Mouse (Mus musculus): ENCODE results near the gene Olfr986. TPM values are rescaled to one million over a fixed set of nuclear protein-coding genes. Genes with fewer than 3 reads are reported as not detected.
A peak's percentile ranks its signal among the peaks of the same experiment; 100 is the strongest.
"Not testable (repeated sequence)": the region's sequence is repeated elsewhere in the genome, so short reads cannot be mapped to it uniquely, and the experiment has no call there.

Olfr986 gene
- total RNA-seq (2021), result not detected
- long read RNA-seq, experiment 1, result 0 reads
- long read RNA-seq, experiment 2, result 0 reads

DNA sequence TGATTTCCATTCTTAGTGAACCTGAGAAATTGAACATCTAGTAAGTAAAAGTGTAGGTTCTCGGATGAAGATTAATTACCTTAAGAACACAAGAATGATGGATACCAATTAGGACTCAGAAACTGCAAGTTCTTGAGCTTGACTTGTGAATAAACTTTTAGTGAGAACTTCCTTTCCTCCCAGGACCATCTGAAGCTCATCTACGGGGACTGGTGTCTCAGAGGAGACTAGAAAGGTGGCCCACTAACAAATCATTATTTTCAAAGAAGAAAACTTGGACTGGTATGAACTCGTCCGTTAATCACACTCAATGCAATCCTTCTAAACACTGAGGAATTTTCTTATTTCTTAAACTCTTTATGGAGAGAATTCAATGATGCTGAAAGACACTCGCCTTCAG lies at the start of gene Olfr986:
TSS of gene Olfr986 (plus strand) at position 301 of the 400 bp plus-strand sequence.
- DNase-seq (ENCODE audit: low spot score in 2 of 2), result no peak

DNA sequence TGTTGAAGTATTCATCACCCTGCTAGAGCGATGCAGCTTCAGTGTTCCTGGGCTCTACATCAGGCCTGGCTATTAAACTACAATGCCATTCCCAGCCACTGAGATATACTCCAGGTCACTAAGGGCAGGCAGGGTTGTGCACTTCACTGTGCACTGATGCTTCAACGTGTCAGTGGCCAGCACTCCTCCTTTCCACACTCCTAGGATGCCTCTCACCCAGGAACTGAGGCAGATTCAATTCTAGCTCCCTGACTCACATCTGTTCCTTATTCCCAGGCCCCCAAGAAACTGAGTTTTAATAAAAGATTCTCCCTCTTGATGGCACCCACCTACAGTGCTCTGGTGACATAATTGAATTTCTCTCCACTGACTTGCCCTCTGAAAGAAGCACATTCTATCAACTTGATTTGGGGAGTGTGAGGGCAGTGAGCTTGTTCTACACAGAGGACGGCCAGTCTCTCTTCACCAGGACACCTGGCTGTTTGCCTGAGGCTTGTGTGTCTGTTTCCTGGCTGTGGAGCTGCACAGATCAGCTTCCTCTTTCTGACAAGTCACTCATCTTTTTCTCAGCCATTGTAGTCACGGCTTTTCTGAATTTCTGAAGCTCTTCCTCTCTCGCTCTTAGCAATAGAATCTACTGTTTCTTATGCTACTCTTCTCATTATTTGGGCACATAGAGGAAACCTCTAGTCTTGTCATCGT lies 43.6 kb upstream of the Olfr986 start:
- DNase-seq (ENCODE audit: low spot score in 2 of 2), result no peak

DNA sequence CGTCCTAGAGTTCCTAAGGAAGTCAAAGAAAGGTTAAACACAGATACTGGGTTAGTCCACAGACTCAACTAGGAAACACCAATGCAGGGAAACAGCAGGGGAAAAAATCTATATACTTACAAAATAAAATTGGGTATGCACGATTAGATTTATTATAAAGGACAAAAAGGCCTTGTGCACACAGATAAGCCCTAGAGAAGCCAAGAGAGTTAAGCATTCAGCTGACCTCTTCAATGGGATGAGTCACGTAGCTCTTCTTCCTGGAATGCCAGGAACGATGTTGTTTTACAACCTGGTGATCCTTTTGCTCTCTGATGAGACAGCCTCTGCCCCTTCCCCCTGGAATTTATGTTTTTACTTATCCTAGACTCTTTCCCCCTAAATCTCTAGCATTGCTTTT lies 41.2 kb upstream of the Olfr986 start:
- no peak for DNase-seq (ENCODE audit: low spot score in 2 of 2)

DNA sequence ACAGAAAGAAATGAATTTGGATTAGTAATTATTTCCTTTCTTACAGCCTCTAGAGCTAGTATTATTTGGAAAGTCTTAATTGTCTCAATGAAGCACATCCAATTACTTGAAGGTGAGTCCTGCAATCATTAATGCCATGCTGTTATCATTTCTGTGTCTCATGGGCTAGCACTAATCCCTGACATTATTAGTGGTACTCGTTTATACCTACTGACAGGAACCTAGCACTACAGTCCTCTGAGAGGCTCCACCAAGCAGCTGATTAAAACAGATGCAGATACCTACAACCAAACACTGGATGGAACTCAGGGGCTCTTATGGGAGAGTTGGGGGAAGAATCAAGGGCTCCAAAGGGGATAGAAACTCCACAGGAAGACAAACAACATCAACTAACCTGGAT lies 39.2 kb upstream of the Olfr986 start:
- DNase-seq (ENCODE audit: low spot score in 2 of 2), result no peak

DNA sequence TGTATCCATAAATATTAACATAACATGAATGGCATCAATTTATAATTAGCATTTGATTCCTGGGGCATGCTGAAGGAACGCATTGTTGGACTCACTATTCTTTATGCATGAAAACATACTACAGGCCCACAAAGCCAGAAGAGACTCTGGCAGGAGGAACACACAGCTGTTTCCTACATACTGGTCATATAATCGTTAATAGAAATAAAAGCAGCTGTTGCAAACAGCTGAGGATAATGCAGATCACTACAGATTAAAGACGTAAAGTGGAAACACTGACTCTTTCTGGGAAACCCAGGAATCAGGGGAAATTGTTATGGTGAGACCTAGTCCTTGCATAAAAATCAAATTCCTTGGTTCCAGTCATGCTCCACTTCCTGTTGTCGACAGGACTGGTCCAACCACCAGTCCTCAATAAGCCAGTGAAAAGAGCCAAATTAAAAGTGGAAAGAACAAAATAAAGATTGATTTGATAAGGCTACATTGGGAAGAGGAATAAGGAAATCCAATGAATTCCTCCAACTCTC lies 25.5 kb upstream of the Olfr986 start:
- no peak for DNase-seq (ENCODE audit: low spot score in 2 of 2)

DNA sequence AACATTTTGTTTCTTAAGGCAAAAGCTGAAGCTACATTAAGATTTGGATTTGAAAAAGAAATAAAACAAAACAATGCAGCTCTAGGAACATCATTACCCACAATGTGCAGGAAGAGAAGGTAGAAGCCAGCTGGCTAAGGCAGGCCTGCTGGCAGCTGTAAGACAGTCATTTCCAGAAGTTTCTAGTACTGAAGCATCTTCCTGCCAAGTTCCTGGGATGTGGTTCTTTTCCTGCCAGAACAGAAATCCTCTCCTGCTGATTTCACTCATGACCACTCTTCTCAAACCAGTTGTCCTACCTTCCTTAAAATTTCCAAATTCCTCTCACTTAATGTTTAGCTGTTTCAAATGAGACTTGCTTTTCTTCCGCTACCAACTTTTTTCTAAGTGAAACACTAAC lies 14.3 kb upstream of the Olfr986 start:
- DNase-seq (ENCODE audit: low spot score in 2 of 2), result no peak

DNA sequence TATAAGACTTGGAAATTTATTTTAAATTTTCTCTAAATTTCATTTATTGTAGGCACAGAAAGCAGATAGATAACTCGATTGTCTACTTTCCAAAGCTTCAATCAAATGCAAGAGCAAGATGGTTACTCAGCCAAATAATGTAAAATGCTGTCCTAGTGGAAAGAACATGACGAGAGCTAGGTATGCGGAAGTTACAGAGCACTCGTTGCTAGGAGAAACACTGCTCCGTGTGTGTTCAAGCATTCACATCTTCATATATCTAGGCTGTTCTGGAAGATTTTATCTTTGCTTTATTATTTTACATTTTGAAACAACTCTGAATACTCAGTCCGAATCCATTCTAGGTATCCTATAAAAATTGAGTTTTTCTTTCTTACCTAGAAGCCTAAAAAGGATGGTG lies 3.7 kb upstream of the Olfr986 start:
- DNase-seq (ENCODE audit: low spot score in 2 of 2), result no peak

DNA sequence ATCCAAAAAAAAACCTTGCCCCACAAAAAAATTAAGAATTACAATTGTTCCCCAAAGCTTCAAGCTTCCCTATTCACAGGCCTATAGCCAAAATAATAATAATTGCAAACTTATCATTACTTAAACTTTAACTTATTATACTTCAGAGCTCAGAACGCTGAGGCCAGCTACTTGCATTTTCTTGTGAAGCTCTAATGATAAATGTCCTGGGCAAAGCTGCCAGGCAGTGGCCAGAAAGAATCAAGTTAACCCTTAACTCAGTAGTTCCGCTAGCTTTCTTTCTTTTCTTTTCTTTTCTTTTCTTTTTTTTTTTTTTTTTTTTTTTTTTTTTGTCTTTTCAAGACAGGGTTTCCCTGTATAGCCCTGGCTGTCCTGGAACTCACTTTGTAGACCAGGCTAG lies 4.4 kb downstream of the Olfr986 start:
- DNase-seq (ENCODE audit: low spot score in 2 of 2), result not testable (repeated sequence)

DNA sequence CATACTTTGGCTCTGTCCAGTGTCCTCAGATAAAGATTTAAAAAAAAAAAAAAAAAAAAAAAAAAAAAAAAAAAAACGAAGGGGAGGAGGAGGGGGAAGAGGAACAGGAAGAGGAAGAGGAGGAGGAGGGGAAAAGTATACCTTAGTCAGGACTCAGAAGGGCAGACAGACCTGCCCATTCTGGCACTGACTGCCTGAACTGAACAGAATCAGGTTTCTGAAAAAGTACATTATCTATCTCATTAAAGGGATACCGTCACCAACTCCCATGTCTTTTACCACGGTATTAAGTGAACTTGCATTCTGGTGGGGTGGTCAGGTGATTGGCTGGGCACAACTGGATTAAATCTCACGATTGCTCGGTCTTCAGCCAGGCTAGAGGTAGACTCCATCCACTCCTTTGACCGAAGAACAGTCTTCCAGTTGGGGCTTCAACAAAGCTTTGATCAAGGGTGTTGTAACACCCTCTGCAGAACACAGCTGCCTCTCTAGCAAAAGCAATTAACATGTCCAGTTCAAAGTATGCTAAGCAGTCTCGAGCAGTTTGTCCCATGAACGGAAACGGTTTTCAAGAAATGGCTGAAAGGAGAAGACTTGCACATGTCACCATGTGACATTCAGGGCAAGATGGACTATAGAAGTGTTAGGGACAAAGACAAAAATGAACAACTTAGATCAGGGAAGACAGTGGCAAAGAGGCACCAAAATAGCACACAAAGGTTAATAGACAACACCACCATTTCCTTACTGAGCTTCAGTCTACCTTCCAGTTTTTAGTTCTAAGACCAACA lies 10.6 kb downstream of the Olfr986 start:
- no peak for DNase-seq (ENCODE audit: low spot score in 2 of 2)

DNA sequence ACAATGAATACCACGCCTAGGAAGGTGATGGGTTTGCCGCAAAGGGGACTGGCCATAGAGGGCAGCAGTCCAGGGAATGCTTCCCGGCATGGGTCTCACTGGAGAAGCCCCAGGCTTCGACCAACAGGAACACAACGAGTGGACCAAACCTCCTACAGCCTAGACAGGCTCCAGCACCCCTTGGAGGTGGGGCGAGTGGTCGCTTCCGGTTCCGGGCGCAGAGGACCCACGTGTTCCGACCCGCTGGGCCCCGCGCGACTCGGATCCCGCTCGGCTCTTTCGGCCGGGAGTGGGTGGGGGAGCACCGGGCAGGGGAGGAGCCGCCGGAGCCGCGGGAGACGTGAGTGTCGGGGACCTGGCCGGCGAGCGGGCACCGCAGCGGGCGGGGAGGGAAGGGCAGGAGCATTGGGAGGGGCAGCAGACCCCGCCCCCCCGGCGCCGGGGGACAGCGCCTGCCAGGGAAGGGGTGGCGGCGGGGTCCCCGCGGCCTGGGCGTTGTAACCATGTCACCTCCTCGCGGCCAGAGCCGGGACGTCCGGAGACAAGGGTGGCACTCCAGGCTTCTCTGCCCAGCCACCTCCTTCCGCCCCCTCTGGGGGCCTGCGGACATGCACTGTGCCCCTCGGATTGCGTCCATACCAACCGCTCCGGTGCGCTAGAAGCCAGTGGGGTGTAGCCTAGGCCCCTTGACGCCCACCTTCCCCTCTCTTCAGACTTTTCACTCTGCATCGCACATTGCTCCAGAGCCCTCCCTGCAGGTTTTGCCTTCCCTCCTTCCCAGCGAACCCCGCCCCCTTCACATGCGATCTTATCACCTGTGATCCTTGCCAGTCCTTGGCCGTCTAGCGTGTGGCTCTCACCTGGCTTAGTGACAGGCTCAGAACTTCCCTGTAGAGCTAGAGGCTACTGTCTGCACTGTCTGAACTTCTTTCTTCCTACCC lies 11.6 kb downstream of the Olfr986 start, which contains the start of gene Zfp202:
TSS of gene Zfp202 (plus strand) at position 219 of the 941 bp plus-strand sequence.
- DNase-seq (ENCODE audit: low spot score in 2 of 2), result peak; percentile 75 to 79

DNA sequence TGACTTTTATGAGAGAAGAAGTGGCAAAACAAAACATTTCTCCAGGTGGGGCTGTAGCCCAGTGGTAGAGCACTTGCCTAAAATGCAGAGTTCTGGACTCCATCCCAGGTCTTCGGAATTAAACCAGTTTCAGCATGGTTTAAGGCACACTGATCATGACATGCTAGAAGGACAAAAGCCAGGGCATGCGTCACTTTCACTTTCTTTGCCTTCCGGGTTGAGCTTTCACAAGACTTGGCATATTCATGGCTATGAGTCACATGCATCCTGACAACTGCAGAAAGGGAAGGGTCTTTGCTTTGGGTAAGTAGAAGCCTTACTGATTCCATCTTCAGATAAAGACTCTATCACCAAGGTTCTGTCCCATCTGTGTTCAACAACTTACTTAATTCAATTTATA lies 15.3 kb downstream of the Olfr986 start:
- DNase-seq (ENCODE audit: low spot score in 2 of 2), result no peak

DNA sequence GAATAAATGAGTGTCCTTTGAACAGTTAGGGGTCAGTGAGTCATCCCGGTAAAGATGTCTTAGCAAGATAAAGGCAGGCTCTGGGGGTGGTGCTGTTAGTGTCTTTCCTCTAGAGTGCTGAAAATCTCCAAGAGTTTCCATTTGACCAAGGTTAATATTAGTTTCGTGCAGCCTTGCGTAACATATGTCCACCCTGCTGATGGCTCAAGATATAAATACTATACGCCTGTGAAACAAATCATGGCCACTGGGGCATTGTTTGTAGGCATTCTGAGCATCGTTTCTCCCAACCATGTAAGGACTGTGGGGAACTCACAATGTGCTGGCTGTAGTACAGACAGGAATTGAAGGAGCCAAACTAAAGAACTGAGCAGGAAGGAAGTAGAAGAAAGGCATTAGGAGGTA lies 25.8 kb downstream of the Olfr986 start:
- DNase-seq (ENCODE audit: low spot score in 2 of 2), result no peak

DNA sequence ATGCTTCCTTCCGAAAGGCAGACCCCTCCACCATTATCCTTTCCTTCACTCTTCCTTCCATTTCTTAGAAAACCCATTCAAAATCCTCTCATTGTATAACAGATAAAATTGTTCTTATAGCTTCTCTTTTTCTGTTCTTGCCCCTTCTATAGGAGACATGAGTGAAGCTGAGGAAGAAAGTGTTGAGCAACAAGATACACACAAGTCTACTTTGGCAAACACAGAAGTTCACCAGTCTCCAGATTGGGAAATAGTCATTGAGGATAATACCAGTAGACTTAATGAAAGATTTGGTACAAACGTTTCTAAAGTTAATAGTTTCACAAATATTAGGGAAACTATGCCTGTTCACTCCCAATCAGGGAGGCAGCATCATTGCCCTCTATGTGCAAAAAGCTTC lies 30.0 kb downstream of the Olfr986 start:
- no peak for DNase-seq (ENCODE audit: low spot score in 2 of 2)

DNA sequence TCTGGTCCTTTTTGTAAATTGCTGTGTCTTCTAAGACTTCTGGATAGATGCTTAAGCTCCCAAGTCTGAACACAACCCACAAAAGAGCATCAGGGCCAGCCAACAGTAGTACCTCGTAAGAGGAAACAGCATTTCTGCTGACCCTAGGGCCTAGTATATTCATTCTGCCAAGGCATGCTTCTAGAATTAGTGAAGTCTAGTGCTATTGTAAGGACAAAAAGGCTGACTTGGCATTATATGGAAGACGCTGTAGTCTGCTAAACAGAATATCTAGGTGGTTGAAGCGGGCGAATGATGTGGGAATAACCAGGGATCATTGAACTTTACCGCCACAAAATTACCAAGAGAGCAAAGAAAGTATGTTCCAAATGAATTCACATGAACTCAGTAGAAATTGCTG lies 33.3 kb downstream of the Olfr986 start:
- no peak for DNase-seq (ENCODE audit: low spot score in 2 of 2)

DNA sequence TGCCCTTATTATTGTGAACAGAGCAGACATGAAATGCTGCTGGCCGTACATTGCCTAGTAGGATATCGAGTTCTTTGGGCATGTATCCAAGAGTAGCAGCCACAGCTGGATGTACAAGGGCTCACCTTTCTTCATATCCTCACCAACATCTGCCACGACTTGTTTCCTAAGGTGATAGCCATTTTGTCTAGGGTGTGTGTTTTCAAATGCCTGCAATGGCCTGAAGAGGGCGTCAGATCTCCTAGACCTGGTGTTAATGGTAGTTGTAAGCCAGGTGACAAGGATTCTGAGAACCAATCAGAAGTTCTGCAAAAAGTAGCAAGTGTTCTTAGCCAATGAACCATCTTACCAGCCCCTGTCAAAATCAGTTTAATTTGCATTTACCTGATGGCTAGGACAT lies 35.9 kb downstream of the Olfr986 start:
- no peak for DNase-seq (ENCODE audit: low spot score in 2 of 2)

DNA sequence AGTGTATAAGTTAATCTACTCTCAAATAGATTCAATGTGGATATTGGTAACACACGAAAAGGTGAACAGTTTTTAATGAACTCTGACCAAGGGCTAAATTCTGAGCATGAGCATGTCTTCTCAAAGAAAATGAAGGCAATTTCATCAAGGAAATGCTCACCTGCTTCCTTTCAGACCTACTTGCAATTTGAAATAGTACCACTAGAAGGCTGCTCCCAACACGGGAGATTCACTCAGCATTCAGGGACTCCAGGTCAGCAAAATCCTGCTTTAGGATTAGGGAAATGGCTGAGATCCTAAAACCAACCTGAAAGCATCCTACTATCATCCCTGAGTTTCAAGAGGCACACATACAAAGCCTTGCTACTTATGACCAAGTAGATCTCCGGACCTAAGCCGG lies 43.6 kb downstream of the Olfr986 start:
- DNase-seq (ENCODE audit: low spot score in 2 of 2), result no peak

DNA sequence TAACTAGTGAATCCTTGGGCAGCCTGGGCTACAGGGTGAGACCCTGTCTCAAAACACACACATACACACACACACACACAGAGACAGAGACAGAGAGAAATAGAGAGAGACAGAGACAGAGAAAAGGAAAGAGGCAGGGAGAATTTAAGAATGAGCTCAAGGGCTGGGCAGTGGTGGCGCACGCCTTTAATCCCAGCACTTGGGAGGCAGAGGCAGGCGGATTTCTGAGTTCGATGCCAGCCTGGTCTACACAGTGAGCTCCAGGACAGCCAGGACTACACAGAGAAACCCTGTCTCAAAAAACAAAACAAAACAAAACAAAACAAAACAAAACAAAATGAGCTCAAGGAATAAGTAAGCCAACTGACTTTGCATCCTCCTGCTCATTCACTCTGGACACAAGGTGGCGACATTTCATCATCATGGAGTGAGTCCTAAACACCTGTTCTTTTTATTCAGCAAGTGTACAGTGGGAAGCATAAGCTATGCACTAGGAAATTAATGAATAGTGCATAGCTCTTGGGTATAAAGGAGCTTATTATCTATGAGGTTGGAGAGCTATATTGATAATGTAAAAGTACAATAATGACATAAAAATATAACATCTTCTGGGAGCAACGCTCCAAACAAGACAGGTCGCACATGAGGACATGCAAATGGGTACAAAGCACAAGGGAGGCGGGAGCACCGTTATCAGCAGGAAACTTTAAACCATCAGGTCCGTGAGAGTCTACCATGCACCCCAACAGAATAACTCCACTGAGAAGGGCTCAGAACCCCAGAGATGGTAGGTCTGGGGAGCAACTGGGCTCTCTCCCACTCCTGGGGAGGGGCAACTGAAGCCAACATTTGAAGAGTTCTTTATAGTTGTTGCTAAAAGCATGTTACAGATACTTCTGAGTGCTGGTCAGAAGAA lies 47.4 kb downstream of the Olfr986 start:
- DNase-seq (ENCODE audit: low spot score in 2 of 2), result no peak

DNA sequence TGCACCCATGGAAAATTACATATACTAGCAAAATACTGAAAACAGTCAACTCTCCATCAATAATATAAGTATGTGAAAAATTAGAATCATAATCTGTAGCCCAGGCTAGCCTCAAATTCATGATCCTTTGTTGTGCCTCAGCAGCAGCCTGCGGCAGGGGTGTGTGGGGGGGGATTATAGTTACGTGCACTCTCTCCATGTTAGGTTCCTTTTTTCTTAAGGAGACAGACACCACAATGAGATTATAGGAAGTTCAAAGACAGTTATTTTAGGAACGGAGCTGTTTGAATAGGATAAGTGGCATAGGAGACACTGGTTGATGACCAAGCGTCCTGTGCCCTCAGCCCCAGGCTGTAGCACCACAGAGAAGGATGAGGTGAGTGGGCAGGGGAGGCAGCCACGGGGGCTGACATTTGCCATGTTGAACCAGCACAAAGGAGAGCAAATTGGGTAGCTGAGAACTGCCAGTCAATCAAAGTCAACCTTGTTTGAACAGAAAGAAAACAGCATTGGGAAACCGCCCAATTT lies 48.1 kb downstream of the Olfr986 start:
- no peak for DNase-seq (ENCODE audit: low spot score in 2 of 2)

DNA sequence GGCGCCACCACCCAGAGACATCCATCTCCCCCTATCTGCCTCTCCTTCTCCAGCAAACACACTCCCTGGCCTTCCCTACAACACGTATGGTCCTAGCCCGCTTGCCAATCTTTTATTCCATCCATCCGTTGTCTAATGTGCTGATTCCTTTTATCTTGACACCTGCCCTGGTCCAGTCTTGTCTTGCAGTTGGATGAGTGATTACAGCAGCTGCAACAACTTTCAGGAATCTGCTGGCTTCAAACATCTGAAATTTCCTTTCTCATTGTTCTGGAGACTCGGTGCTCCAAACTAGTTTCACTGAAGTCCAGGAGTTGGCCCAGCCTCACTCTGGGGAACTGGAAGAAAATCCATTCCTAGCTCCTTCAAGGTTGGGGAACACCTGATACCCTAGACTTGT lies 48.8 kb downstream of the Olfr986 start:
- no peak for DNase-seq (ENCODE audit: low spot score in 2 of 2)

DNA sequence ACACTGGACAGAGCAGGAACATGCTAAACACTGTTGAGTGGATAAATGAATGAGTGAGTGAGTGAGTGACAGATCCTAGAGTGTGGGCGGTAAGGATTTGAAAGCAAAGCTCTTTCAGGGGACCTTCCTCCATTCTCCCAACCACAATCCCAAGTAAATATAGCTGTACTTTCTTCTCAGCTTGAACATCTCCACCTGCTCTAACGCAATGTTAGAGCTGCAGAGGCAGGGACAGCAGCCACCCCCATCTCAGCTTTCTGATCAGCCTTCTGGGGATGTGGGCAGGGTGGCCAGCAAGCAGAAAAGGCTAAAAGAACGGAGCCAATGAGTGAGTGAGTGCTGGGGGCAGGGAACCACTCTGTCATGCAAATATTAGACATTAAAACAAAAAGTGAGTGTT lies 50.3 kb downstream of the Olfr986 start:
- DNase-seq (ENCODE audit: low spot score in 2 of 2), result no peak
